Mouse (Mus musculus): Measurements from ENCODE around the gene St6galnac3. TPM values are rescaled to one million over a fixed set of nuclear protein-coding genes. Genes with fewer than 3 reads are reported as not detected.

Gene St6galnac3
- polyA plus RNA-seq, 1 experiment from 2014 or later: 38.4 TPM

- Histone ChIP-seq H3K27me3 (ENCODE audit: insufficient read depth, poor library complexity, severe bottlenecking) (no peaks in the 10 kb centered on the region), H3K4me3 (no peak overlapping the region), H3K36me3 (no peaks in the 10 kb centered on the region), H3K27ac (no peak overlapping the region), H3K4me1 (no peaks in the 10 kb centered on the region), H3K9me3 (no peaks in the 10 kb centered on the region)
- DNase-seq (ENCODE audit: low spot score): no peak
- WGBS: 71% methylated on average over 2 of the region's 2 CpGs
Observed at GRCm38 (mm10) chr3:153190742-153191141, 534.2 kb downstream of the St6galnac3 start.

GRCm38 (mm10) chr3:153189685-153190467 lies 535.1 kb downstream of the St6galnac3 start:
- peak; percentile 33 for DNase-seq (ENCODE audit: low spot score)
- no peaks in the 10 kb centered on the region for H3K4me1 ChIP-seq
- 89% methylated on average over 6 of the region's 6 CpGs for WGBS
- no peak overlapping the region for H3K27ac ChIP-seq
- H3K9me3 ChIP-seq: no peaks in the 10 kb centered on the region
- H3K36me3 ChIP-seq: no peaks in the 10 kb centered on the region
- no peak overlapping the region for H3K4me3 ChIP-seq
- no peaks in the 10 kb centered on the region for H3K27me3 ChIP-seq (ENCODE audit: insufficient read depth, poor library complexity, severe bottlenecking)

DNA sequence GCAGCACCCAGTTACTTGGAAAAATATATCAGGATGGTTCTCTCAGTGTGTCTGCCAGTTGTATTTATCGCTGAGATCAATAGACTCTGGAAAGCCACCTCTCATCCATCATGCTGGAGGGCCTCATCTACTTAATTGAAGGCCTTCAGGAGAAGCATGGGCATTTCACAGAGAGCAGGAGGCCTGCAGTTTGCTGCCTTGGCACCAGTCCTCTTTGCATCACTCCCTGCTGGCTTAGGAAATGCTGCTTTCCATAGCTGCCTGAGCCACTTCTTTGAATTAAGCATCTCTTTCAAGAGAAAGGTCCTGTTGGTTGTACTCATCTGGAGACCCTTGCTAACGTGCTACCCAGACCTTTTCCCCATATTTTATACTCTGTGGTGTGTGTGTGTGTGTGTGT lies 536.8 kb downstream of the St6galnac3 start:
- no peaks in the 10 kb centered on the region for H3K27me3 ChIP-seq (ENCODE audit: insufficient read depth, poor library complexity, severe bottlenecking)

GRCm38 (mm10) chr3:153185117-153185516 lies 539.9 kb downstream of the St6galnac3 start:
- Histone ChIP-seq H3K36me3 (no peaks in the 10 kb centered on the region), H3K27ac (no peak overlapping the region), H3K27me3 (ENCODE audit: insufficient read depth, poor library complexity, severe bottlenecking) (no peaks in the 10 kb centered on the region), H3K4me1 (no peaks in the 10 kb centered on the region), H3K4me3 (no peak overlapping the region), H3K9me3 (no peaks in the 10 kb centered on the region)
- DNase-seq (ENCODE audit: low spot score): peak; percentile 20
- 60% methylated on average over 3 of the region's 3 CpGs for WGBS

More for the DNA sequence above, 536.8 kb downstream of the St6galnac3 start:
- Histone ChIP-seq H3K4me1 (no peaks in the 10 kb centered on the region), H3K4me3 (no peak overlapping the region), H3K36me3 (no peaks in the 10 kb centered on the region), H3K9me3 (no peaks in the 10 kb centered on the region), H3K27ac (no peak overlapping the region)
- no peak for DNase-seq (ENCODE audit: low spot score)
- 77% methylated on average over 2 of the region's 2 CpGs for whole genome bisulfite sequencing

GRCm38 (mm10) chr3:153181242-153181641 lies 543.7 kb downstream of the St6galnac3 start:
- DNase-seq (ENCODE audit: low spot score): peak; percentile 51
- Histone ChIP-seq H3K4me1 (no peaks in the 10 kb centered on the region), H3K27ac (no peak overlapping the region), H3K27me3 (ENCODE audit: insufficient read depth, poor library complexity, severe bottlenecking) (no peaks in the 10 kb centered on the region), H3K9me3 (no peaks in the 10 kb centered on the region), H3K4me3 (no peak overlapping the region), H3K36me3 (no peaks in the 10 kb centered on the region)
- 69% methylated on average over 6 of the region's 6 CpGs for WGBS

DNA sequence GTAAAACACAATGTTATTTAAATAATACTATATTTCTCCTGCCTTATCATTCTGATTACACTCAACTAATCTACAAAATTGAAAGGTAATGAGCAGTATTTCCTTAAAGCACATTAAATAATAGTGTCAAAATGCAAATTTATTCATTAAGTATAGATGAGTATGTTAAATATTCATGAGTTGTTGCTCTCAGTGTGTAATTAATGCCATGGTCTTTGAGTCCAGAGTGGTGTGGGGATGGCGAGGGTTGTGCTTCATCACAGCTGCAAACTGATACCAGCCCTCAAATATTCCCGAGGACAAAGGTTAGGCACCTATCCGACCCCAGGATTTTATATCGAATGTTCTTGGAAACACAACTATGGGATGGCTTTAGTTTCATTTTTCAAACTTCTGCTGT lies 548.2 kb downstream of the St6galnac3 start:
- H3K9me3 ChIP-seq: no peaks in the 10 kb centered on the region
- H3K4me3 ChIP-seq: no peak overlapping the region
- H3K4me1 ChIP-seq: no peaks in the 10 kb centered on the region
- 85% methylated on average over 4 of the region's 4 CpGs for WGBS
- no peak for DNase-seq (ENCODE audit: low spot score)
- no peaks in the 10 kb centered on the region for H3K36me3 ChIP-seq
- no peak overlapping the region for H3K27ac ChIP-seq
- H3K27me3 ChIP-seq (ENCODE audit: insufficient read depth, poor library complexity, severe bottlenecking): no peaks in the 10 kb centered on the region

DNA sequence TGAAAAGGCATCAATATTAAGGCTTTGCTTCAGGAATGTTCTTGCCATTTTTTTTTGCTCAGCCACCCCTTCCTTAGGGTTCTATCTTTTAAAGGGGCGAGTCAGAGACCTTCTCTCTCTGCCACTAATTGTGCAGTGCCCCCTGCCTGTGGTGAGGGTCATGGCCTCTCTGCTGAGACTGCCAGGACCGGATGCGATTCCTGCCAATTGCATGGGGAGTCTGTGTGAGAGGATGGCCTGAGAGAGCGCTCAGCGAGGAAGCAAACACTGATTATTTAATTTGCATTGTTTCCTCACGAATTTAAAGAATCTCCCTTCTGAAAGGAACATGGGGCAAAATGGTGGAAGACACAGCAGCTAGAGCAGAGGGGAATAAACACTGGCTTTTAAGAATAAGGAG lies 548.6 kb downstream of the St6galnac3 start:
- H3K9me3 ChIP-seq: no peaks in the 10 kb centered on the region
- no peaks in the 10 kb centered on the region for H3K36me3 ChIP-seq
- H3K4me1 ChIP-seq: no peaks in the 10 kb centered on the region
- no peak overlapping the region for H3K27ac ChIP-seq
- H3K4me3 ChIP-seq: no peak overlapping the region
- 49% methylated on average over 6 of the region's 6 CpGs for WGBS
- no peaks in the 10 kb centered on the region for H3K27me3 ChIP-seq (ENCODE audit: insufficient read depth, poor library complexity, severe bottlenecking)
- DNase-seq (ENCODE audit: low spot score): no peak

DNA sequence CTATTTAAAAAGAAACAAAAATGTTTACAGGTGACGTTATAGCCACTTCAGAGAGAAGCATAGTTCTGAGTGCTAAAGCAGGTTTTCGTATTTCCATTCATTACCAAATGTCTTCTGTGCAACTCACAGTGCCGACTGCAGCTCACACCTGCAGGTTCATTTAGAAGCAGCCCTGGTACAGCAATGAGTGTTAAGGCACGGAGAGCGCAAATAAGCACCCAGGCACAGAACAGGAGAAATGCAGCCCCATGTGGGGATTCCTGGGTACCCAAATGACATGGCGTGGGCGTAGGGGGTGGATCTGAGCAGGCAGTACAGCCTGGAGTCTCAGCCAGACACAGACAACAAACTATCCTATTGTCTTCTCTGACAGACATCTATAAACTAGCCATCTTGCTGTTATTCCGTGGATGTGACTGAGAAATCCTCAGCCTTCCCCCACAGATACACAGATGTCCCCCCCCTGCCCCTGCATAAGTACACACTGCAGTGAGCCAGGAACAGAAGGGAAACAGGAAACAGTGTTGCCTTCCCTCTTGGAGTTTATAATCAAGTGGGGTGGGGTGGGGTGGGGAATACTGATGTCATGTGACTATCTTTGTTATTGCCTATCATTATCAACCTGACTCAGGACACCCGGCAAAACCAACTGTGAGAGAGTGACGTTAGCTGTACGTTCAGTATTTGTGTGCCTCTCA lies 550.5 kb downstream of the St6galnac3 start:
- Histone ChIP-seq H3K27me3 (ENCODE audit: insufficient read depth, poor library complexity, severe bottlenecking) (no peaks in the 10 kb centered on the region), H3K36me3 (no peaks in the 10 kb centered on the region), H3K9me3 (no peaks in the 10 kb centered on the region), H3K4me3 (no peak overlapping the region), H3K4me1 (no peaks in the 10 kb centered on the region), H3K27ac (no peak overlapping the region)
- no peak for DNase-seq (ENCODE audit: low spot score)
- WGBS: 75% methylated on average over 11 of the region's 11 CpGs

- 79% methylated on average over 2 of the region's 2 CpGs for WGBS
- no peaks in the 10 kb centered on the region for H3K27me3 ChIP-seq (ENCODE audit: insufficient read depth, poor library complexity, severe bottlenecking)
- H3K36me3 ChIP-seq: no peaks in the 10 kb centered on the region
- no peak overlapping the region for H3K4me3 ChIP-seq
- H3K27ac ChIP-seq: no peak overlapping the region
- H3K9me3 ChIP-seq: no peaks in the 10 kb centered on the region
- DNase-seq (ENCODE audit: low spot score): no peak
- H3K4me1 ChIP-seq: 0 out of 2 replicates have a peak, but pooled peaks cover under 1% of the 10 kb centered on the region
Observed at GRCm38 (mm10) chr3:153173567-153173966, 551.4 kb downstream of the St6galnac3 start.

- H3K36me3 ChIP-seq: no peaks in the 10 kb centered on the region
- H3K4me1 ChIP-seq: peaks cover 8% of the 10 kb centered on the region; the same call in 1 of the 2 replicates
- DNase-seq (ENCODE audit: low spot score): no peak
- no peak overlapping the region for H3K27ac ChIP-seq
- no peak overlapping the region for H3K4me3 ChIP-seq
- no peaks in the 10 kb centered on the region for H3K9me3 ChIP-seq
- no peaks in the 10 kb centered on the region for H3K27me3 ChIP-seq (ENCODE audit: insufficient read depth, poor library complexity, severe bottlenecking)
- WGBS: 86% methylated on average over 4 of the region's 4 CpGs
Observed at GRCm38 (mm10) chr3:153170146-153170545, 554.8 kb downstream of the St6galnac3 start.

DNA sequence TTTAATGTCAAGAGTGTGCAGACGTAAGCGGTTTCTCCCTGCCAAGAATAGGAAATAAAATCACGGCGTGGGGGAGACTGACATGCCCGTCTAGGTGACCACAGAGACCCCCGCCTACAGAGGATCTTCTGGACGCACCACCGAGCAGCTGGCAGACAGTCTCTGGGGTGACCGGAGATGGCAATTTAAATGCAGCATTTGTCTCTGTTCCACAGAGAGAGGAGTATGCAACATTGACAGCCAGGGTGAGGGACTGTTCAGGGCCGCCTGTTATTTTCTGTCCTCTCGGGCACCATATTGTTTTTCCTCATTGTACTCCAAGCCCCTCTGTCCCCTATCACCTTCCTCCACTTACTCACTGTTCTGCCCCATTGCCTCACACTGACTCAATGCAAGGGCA lies 555.2 kb downstream of the St6galnac3 start:
- no peak overlapping the region for H3K4me3 ChIP-seq
- WGBS: 92% methylated on average over 11 of the region's 11 CpGs
- peaks cover 8% of the 10 kb centered on the region; the same call in 1 of the 2 replicates for H3K4me1 ChIP-seq
- H3K36me3 ChIP-seq: no peaks in the 10 kb centered on the region
- H3K9me3 ChIP-seq: no peaks in the 10 kb centered on the region
- no peaks in the 10 kb centered on the region for H3K27me3 ChIP-seq (ENCODE audit: insufficient read depth, poor library complexity, severe bottlenecking)
- H3K27ac ChIP-seq: no peak overlapping the region
- DNase-seq (ENCODE audit: low spot score): no peak

GRCm38 (mm10) chr3:153161676-153162075 lies 563.3 kb downstream of the St6galnac3 start:
- no peak for DNase-seq (ENCODE audit: low spot score)
- Histone ChIP-seq H3K9me3 (no peaks in the 10 kb centered on the region), H3K4me3 (no peak overlapping the region), H3K36me3 (no peaks in the 10 kb centered on the region), H3K4me1 (peaks cover 11% of the 10 kb centered on the region), H3K27ac (no peak overlapping the region), H3K27me3 (ENCODE audit: insufficient read depth, poor library complexity, severe bottlenecking) (no peaks in the 10 kb centered on the region; the same call in none of the 2 replicates)
- WGBS: 26% methylated on average over 9 of the region's 9 CpGs

- no peak for DNase-seq (ENCODE audit: low spot score)
- peaks cover 11% of the 10 kb centered on the region for H3K4me1 ChIP-seq
- H3K4me3 ChIP-seq: no peak overlapping the region
- 84% methylated on average over 5 of the region's 5 CpGs for WGBS
- no peaks in the 10 kb centered on the region; the same call in none of the 2 replicates for H3K27me3 ChIP-seq (ENCODE audit: insufficient read depth, poor library complexity, severe bottlenecking)
- no peak overlapping the region for H3K27ac ChIP-seq
- no peaks in the 10 kb centered on the region for H3K9me3 ChIP-seq
- no peaks in the 10 kb centered on the region for H3K36me3 ChIP-seq
Observed at GRCm38 (mm10) chr3:153160683-153161082, 564.3 kb downstream of the St6galnac3 start.

All from heart, embryonic 10.5 days (tissue).